Mouse (Mus musculus) hindbrain, embryonic 11.5 days (tissue): ENCODE measurements around the gene Lpin1. TPM values are rescaled to one million over a fixed set of nuclear protein-coding genes. Genes with fewer than 3 reads are reported as not detected.
A peak's percentile ranks its signal among the peaks of the same experiment; 100 is the strongest.

ENCODE experiments used
- ATAC-seq: fragments of 200-750 bp; cut with Nextera tagmentation; 2 replicates; pipeline ENCODE4 v1.8.0; 2017; ENCODE audit warnings: mild to moderate bottlenecking, moderate TSS enrichment, moderate library complexity; ENCODE audit not compliant: low FRiP score
- DNase-seq: peaks from one replicate; pipeline ENCODE4 v3.0.0-alpha.2; 2015; ENCODE audit warnings: low spot score
- H3K27ac ChIP-seq: fragments of 300-500 bp; sonication (generic); 2 replicates; pipeline ENCODE4 v1.5.1; 2014; ENCODE audit warnings: mild to moderate bottlenecking, low read depth, low read length
- H3K27me3 ChIP-seq: fragments of 300-500 bp; sonication (generic); 2 replicates; pipeline ENCODE4 v1.6.1; 2014; ENCODE audit warnings: mild to moderate bottlenecking, low read length, moderate library complexity, mixed read lengths; ENCODE audit not compliant: control insufficient read depth, insufficient read depth
- H3K36me3 ChIP-seq: fragments of 300-500 bp; sonication (generic); 2 replicates; pipeline ENCODE4 v1.6.1; 2014; ENCODE audit warnings: mild to moderate bottlenecking, low read length, moderate library complexity, mixed read lengths; ENCODE audit not compliant: control insufficient read depth, insufficient read depth
- H3K4me1 ChIP-seq: fragments of 300-500 bp; sonication (generic); replicated peaks from 2 replicates; pipeline ENCODE4 v1.6.1; 2014; ENCODE audit warnings: low read length, mixed read lengths; ENCODE audit not compliant: control insufficient read depth, insufficient read depth
- H3K4me2 ChIP-seq: fragments of 300-500 bp; sonication (generic); replicated peaks from 2 replicates; pipeline ENCODE4 v1.6.1; 2014; ENCODE audit warnings: mild to moderate bottlenecking, low read depth, low read length
- H3K4me3 ChIP-seq: fragments of 300-500 bp; sonication (generic); 2 replicates; pipeline ENCODE4 v1.5.1; 2014; ENCODE audit warnings: low read depth, low read length
- H3K9ac ChIP-seq: fragments of 300-500 bp; sonication (generic); 2 replicates; pipeline ENCODE4 v1.6.1; 2014; ENCODE audit warnings: low read depth, low read length
- H3K9me3 ChIP-seq: fragments of 300-500 bp; sonication (generic); 2 replicates; pipeline ENCODE4 v1.6.1; 2016; ENCODE audit warnings: low read length; ENCODE audit not compliant: control insufficient read depth
- WGBS: fragments of 180-500 bp; shearing (Covaris S2); extraction: QIAGEN DNeasy Blood & Tissue Kit; methylation state at CpG from one replicate; pipeline ENCODE4 v1.1.7; 2014; 5-methylcytosine and 5-hydroxymethylcytosine counted together
- polyA plus RNA-seq: library from polyadenylated mRNA; unstranded; fragments of >200 nt; fragmentation: Nextera tagmentation; extraction: Ambion mirVana; gene quantifications from 2 replicates; pipeline ENCODE4 v1.2.1, GENCODE M21; 2014

Lpin1 gene
- polyA plus RNA-seq, 1 experiment from 2014 or later = 11.0 TPM

GRCm38 (mm10) chr12:16532860-16533230 is 77.9 kb downstream of the Lpin1 start:
- H3K4me1 ChIP-seq = 0 out of 2 replicates have a peak, but pooled peaks cover 2% of the 10 kb centered on the region
- no peak overlapping the region for H3K4me2 ChIP-seq
- no peak overlapping the region for H3K4me3 ChIP-seq
- H3K27me3 ChIP-seq = no peaks in the 10 kb centered on the region
- peak overlapping the region; percentile 44; the same call in 1 of the 2 replicates for H3K9ac ChIP-seq
- H3K9me3 ChIP-seq = no peaks in the 10 kb centered on the region
- DNase-seq (no peak), ATAC-seq (peak; percentile 65)
- no peaks in the 10 kb centered on the region for H3K36me3 ChIP-seq
- 51% methylated on average over 7 of the region's 7 CpGs for WGBS
- no peak overlapping the region for H3K27ac ChIP-seq

DNA sequence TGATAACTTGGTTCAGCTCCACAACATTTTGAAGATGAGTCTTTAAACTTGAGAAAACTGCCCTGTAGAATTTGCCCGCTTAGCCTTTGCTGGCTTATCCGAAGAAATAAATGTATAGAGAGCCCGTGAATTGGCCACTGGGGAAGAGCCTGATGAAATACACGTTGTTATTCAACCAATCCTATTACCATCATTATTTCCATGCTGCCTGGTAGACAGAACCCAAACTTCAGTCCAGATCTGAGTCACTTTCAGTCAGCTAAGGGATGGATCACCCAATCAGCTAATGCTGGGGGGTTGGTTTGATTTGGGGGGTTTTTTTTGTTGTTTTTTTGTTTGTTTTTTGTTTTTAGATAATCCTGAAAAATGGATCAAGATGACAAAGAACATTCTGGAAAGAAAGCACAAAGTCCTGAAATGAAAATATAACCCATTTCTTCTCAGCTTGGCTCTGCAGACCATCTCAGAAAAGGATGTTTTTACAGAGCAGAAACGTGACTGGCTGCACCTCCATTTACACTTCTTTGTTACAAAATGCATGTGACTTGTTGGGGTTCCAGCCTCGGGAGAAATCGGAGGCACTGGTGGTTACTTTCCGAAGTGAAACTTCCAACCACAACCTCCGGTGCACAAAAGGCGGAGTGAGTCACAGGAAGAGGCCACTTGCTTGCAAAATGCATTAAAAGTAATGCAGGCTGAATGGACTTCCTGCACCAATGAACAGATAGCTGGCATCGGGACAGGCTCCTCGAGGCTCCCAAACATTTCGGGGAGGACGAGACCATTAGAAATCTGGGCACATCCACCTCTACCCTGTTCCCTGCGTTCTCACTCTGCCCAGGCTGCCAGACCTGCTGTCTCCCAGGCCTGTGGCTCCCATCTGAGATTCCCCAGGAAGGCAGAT is 78.6 kb downstream of the Lpin1 start:
- WGBS = 80% methylated on average over 15 of the region's 15 CpGs
- H3K4me3 ChIP-seq = no peak overlapping the region
- no peaks in the 10 kb centered on the region for H3K36me3 ChIP-seq
- H3K27ac ChIP-seq = no peak overlapping the region
- no peaks in the 10 kb centered on the region for H3K9me3 ChIP-seq
- no peak overlapping the region for H3K4me2 ChIP-seq
- DNase-seq = no peak
- no peaks in the 10 kb centered on the region for H3K27me3 ChIP-seq
- ATAC-seq = peak; percentile 18; the same call in 1 of the 2 replicates
- 0 out of 2 replicates have a peak, but pooled peaks cover 2% of the 10 kb centered on the region for H3K4me1 ChIP-seq
- H3K9ac ChIP-seq = no peak overlapping the region

GRCm38 (mm10) chr12:16528650-16529049 is 82.1 kb downstream of the Lpin1 start:
- Histone ChIP-seq H3K9ac (no peak overlapping the region), H3K4me1 (0 out of 2 replicates have a peak, but pooled peaks cover 2% of the 10 kb centered on the region), H3K27ac (no peak overlapping the region), H3K27me3 (no peaks in the 10 kb centered on the region), H3K4me3 (no peak overlapping the region), H3K36me3 (no peaks in the 10 kb centered on the region), H3K4me2 (no peak overlapping the region), H3K9me3 (no peaks in the 10 kb centered on the region)
- DNase-seq = no peak
- no peak for ATAC-seq
- 91% methylated on average over 7 of the region's 7 CpGs for WGBS

DNA sequence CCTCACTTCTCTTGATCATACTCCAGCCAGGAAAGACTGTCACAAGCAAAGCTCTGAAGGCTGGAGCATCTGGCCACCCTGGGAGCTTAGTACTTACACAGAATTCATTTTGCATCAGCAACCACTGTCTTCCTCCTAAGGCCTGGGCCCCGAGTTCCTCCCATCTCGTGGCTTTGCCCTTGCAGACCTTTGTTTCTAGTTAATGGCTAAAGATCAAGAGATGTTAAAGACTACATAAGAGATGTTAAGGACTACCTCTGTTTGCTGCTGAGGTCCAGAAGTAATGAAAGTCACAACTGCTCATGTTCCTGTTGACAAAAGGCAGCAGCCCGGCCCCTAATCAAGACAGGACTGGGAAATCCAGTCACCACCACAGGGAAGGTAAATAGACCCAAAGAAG is 82.8 kb downstream of the Lpin1 start:
- 84% methylated on average over 3 of the region's 3 CpGs for WGBS
- Histone ChIP-seq H3K4me3 (no peak overlapping the region), H3K4me2 (no peak overlapping the region), H3K27me3 (no peaks in the 10 kb centered on the region), H3K9me3 (no peaks in the 10 kb centered on the region), H3K36me3 (no peaks in the 10 kb centered on the region), H3K4me1 (0 out of 2 replicates have a peak, but pooled peaks cover 2% of the 10 kb centered on the region), H3K27ac (no peak overlapping the region), H3K9ac (no peak overlapping the region)
- no peak for DNase-seq
- ATAC-seq = no peak

- ATAC-seq (no peak), DNase-seq (no peak)
- Histone ChIP-seq H3K27me3 (no peaks in the 10 kb centered on the region), H3K9ac (no peak overlapping the region), H3K4me1 (no peaks in the 10 kb centered on the region), H3K9me3 (no peaks in the 10 kb centered on the region), H3K4me3 (no peak overlapping the region), H3K36me3 (no peaks in the 10 kb centered on the region), H3K27ac (no peak overlapping the region), H3K4me2 (no peak overlapping the region)
- 91% methylated on average over 5 of the region's 5 CpGs for WGBS
These were observed 83.9 kb downstream of the Lpin1 start for GRCm38 (mm10) chr12:16526862-16527261.

DNA sequence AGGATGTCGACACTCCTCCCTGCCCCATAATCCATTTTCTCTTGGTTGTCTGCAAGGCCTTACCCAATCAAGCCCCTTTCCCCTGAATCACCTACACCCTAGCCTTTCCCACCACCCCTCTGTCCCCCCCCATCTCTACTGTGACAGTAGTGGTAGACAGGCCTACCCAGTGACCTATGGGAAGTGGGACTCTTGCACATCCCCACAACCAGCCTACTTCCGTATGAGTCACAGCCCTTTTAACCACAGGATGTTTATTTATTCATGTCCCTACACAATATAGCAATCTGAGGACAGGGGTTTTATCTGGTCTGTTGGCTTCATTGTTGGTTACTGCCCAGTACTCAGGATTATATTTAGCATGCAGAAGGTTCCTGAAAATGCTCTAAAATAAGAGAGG is 84.6 kb downstream of the Lpin1 start:
- no peak overlapping the region for H3K4me2 ChIP-seq
- no peaks in the 10 kb centered on the region for H3K9me3 ChIP-seq
- H3K4me1 ChIP-seq = no peaks in the 10 kb centered on the region
- H3K27ac ChIP-seq = no peak overlapping the region
- no peak overlapping the region for H3K9ac ChIP-seq
- no peak overlapping the region for H3K4me3 ChIP-seq
- no peaks in the 10 kb centered on the region for H3K36me3 ChIP-seq
- 88% methylated on average over 2 of the region's 2 CpGs for WGBS
- DNase-seq (no peak), ATAC-seq (no peak)
- H3K27me3 ChIP-seq = no peaks in the 10 kb centered on the region

DNA sequence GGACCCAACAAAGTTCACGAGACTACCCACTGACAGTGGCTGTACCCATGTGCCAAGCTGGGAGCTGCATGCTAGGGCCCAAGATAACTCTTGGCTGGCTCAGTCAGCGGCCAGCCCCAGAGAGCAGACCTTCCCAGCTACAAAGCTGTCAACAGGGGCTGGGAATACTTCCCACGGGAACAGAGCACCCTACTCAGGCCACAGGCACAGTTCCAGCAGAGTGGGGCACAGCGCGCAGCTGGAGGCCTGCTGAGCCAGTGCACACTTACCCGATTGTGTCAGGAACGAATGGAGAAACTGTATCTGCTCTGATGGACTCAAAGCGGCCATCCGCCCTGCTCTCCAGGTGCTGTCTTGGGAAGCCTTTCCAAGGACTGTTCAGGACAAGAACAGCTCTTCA is 95.6 kb downstream of the Lpin1 start:
- H3K27me3 ChIP-seq = no peaks in the 10 kb centered on the region
- H3K4me3 ChIP-seq = no peak overlapping the region
- no peaks in the 10 kb centered on the region for H3K9me3 ChIP-seq
- no peaks in the 10 kb centered on the region for H3K4me1 ChIP-seq
- DNase-seq (no peak), ATAC-seq (no peak)
- no peaks in the 10 kb centered on the region for H3K36me3 ChIP-seq
- 87% methylated on average over 9 of the region's 9 CpGs for WGBS
- H3K27ac ChIP-seq = no peak overlapping the region
- H3K9ac ChIP-seq = no peak overlapping the region
- H3K4me2 ChIP-seq = no peak overlapping the region

DNA sequence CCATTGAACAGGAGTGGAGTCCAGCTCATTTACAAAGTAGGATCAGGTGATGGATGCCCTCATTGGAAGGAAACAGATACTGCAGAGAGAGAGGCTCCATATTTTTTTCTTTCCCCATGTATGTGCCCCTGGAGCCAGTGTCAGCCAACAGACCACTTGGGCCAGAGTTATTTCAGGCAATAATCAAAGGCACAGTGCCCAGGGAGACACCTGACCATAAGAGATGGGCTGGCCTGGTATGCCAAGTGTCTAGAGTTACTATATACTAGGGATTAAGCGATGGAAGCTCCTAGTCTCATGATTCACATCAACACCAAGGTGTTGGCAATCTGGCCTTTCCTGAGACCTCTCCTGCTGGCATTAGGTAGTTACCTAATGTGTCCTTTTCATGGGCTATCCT is 97.8 kb downstream of the Lpin1 start:
- no peak overlapping the region for H3K4me3 ChIP-seq
- H3K27me3 ChIP-seq = no peaks in the 10 kb centered on the region
- no peaks in the 10 kb centered on the region for H3K36me3 ChIP-seq
- H3K4me2 ChIP-seq = no peak overlapping the region
- no peaks in the 10 kb centered on the region for H3K9me3 ChIP-seq
- WGBS = 88% methylated on average over 1 of the region's 1 CpGs
- DNase-seq (no peak), ATAC-seq (no peak)
- H3K4me1 ChIP-seq = no peaks in the 10 kb centered on the region
- no peak overlapping the region for H3K27ac ChIP-seq
- no peak overlapping the region for H3K9ac ChIP-seq
